Mouse (Mus musculus) leukemia stem cell, adult 10-12 weeks (primary cell): ENCODE data around the gene Me3. TPM values are rescaled to one million over a fixed set of nuclear protein-coding genes. Genes with fewer than 3 reads are reported as not detected.

Experiments
- polyA plus RNA-seq: library from polyadenylated mRNA; stranded (reverse); fragments of >175 nt; gene quantifications from 2 replicates; pipeline ENCODE4 v1.2.3, GENCODE M21; 2012; ENCODE audit warnings: low replicate concordance

The Me3 gene
- polyA plus RNA-seq, result 0.25 TPM in 1 of 2 replicates, not detected in the other

GRCm38 (mm10) chr7:89632342-89633251, at the start of gene Me3:
Me3 (plus strand) TSS chr7:89632392.

GRCm38 (mm10) chr7:89903442-89904343, 271.5 kb downstream of the Me3 start, which contains the start of gene Ccdc81:
Ccdc81 (minus strand) TSS chr7:89903629.

Other genes starting within 250 kb of the Me3 start
- 41.1 and 104 TPM in 2 replicates for gene Tmem135, start 228.2 kb upstream of the Me3 start, polyA plus RNA-seq
- gene Fzd4, start 228.0 kb upstream of the Me3 start, polyA plus RNA-seq, result 0.20 and 0.23 TPM in 2 replicates
- 0.20 TPM in 1 of 2 replicates, not detected in the other for gene Prss23, start 105.2 kb upstream of the Me3 start, polyA plus RNA-seq